Mouse (Mus musculus) mouse trophoblast stem cell (cell line): Measurements from ENCODE around the gene Itgb2.

Experiments used
- in situ Hi-C, 2 experiments: fragments of 300-500 bp; cut with MseI, MboI; formaldehyde crosslinking; loops; 2 replicates in 1 of 2; 3 replicates in 1 of 2; pipeline ENCODE4 v1.15.1; 2025

Itgb2 gene

DNA sequence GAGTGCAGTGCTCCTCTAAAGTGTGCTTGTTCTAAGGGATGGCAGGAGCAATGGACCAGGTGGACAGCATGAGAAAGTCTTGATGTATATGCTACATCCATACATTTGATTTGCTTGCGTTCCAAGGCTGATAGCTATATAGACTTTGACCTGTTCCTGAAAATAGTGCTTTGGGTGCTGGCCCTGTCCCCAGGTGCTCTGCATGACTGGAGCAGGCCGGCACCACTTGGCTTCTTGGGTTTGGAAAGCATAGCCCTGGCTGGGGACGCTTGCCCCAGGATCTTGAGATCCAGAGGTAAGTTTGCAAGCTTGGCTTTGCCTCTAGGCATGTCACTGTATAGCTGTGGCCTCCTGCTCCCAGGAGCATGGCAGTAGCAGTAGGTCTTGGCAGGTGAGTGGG lies 56.6 kb downstream of the Itgb2 start:
- in situ Hi-C loops = no loop called here

- in situ Hi-C loops = no loop called here
Observed at GRCm38 (mm10) chr10:77587091-77587775, 57.2 kb downstream of the Itgb2 start.

GRCm38 (mm10) chr10:77588036-77588435 lies 58.0 kb downstream of the Itgb2 start:
- in situ Hi-C loops = no loop called here

DNA sequence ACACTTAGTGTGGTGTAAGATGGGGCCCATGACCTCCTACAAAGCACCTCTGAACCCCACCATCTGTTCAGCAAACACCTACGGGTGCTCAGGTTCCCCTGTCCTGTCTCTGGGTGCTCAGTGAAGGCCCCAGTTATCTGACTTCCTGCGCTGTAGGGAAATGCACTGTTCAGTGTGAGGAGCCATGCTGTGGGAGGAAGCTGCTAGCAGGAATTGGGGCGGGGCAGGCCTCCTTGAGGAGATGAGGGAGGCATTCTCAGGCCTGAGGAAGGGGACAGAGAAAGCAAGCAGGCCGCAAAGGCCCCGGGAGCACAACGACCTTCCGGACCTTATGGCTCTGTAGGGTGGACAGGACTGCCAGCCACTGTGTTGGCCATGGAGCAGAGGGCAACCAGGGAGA lies 59.1 kb downstream of the Itgb2 start:
- in situ Hi-C loops = no loop called here

DNA sequence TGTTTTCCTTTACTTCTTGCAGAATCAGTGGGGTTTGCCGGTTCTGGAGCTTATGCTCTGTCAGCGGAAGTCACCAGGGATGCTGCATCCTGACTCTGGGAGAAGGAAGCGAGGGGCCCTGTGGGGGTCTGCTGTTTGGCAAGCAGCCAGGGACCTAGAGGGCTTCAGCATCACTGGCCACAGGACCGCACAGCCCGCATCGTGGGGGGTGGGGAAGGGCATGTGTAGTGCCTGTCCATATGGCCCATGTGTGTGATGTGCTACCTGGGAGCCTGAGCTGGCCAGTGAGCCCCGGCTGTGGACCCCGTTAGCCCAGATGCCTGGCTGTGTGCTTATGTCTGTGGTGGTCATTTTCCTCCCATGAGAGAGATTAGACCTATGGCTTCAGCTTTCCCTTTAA lies 59.7 kb downstream of the Itgb2 start:
- in situ Hi-C loops = no loop called here

GRCm38 (mm10) chr10:77590812-77591211 lies 60.8 kb downstream of the Itgb2 start:
- in situ Hi-C loops = no loop called here

- in situ Hi-C loops = no loop called here
Observed at GRCm38 (mm10) chr10:77591546-77591945, 61.5 kb downstream of the Itgb2 start.

DNA sequence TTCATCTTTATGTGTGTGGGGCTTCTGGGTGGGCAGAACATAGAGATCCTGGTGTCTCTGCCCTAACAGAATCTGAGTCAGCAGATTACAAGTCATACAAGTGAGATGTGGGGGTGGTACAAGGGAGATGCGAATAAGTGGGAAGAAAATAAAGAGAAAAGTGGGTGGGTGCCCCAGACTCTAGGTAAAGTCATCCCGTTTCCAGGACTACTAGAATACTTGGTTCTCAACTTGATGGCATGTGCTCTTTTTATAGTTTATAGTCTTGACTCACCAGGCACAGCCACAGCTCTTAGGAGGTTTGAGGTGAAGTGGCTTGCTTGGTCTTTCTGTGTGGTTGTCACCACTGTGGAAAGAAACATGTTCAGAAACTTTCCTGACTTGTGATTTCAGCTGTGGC lies 66.0 kb downstream of the Itgb2 start:
- in situ Hi-C loops = no loop called here

DNA sequence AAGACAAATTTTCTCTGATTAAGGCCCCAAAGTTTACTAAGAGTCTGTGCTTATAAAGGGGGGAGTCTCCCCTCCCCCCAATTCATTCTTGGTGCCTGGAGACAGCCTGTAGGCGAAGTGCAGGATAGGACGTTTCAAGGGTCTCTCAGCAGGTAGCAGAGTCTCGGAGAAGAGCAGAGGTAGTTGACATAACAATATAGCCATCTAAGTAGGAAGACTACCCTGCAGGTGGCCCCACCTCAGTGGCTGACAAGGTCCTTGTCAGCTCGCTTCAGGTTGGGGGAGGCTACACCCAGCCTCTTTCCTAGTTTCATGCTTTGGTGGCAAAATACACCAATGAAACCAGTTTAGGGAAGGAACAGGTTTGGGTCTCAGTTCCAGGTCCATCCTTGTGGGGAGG lies 73.0 kb downstream of the Itgb2 start:
- in situ Hi-C loops = no loop called here

DNA sequence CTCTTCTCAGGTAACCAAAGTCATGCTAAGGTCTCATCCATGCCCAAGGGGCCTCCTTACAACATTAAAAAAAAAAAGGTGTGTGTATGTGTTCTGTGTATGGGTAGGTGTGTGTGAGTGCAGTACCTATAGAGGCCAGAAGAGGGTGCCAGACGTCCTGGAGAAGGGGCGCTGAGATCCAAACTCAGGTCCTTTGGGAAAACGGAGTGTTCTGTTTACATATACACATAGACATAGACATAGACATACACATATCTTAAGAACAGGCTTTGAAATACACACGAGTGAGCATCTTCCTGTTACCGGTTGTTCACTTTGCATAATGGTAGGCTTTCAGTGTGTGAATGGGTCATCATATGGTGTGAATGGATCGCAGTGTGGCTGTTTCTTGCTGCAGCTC lies 74.1 kb downstream of the Itgb2 start:
- in situ Hi-C loops = no loop called here

DNA sequence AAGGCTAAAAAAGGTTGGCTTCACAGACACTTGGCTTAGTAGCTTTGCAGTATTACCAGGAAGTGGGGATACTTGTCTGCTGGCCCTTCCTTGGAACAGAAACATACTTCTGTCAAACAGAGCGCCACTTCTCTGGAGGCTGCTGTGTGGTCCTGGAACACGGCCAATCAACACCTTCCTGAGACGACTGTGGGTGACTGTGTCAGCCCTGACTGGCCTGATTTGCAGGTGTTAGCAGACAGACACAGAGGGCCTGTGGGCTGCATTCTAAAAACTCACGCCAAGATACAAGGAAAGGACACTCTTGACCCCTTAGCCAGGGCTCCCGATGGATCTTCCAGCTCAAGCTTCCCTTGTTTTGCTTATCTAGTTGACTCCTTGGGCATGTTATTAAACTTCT lies 74.9 kb downstream of the Itgb2 start:
- in situ Hi-C loops = no loop called here

GRCm38 (mm10) chr10:77605368-77605767 lies 75.3 kb downstream of the Itgb2 start:
- in situ Hi-C loops = no loop called here

GRCm38 (mm10) chr10:77605908-77606826 lies 76.1 kb downstream of the Itgb2 start, which contains the start of the genes Sumo3 and Gm49325:
TSS of gene Sumo3 (plus strand) at chr10:77606097.
TSS of gene Gm49325 (plus strand) at chr10:77606197.
- in situ Hi-C loops = no loop called here

DNA sequence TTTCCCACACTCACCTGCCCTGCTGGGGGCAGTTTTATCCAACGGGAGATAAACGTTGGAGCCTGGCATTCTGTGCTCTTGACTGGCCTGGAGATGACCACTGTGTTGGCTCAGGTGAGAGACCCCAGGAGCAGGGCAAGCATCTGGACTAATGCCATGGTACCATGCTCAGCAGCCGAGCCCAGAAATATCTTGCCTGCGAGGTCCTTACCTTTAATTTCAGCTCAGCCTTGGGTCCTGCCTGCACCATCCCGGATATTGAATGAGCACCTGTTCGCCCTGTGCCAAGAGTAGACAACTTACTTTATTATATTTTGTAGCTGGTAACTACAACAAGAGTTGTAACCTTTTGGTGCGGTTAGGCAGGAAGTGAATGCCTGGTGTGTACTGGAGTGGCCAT lies 76.8 kb downstream of the Itgb2 start:
- in situ Hi-C loops = no loop called here

DNA sequence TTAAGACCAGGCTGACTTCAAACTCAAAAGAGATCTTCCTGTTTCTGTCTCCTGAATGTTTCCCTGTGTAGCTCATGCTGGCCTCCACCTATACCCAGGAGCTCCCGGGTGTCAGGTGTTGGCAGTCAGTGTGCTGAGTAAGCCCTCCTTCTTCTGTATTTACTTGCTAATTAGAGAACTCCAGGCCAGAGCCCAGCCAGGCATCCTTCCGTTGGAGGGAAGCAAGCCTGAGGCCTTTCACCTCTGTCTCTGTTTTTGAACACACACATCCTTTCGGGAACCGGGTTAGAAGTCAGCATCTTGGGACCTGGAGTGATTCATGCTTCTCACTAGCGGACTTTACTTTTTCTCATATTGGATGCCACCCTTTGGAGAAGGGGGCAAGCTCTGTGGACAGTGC lies 77.4 kb downstream of the Itgb2 start:
- in situ Hi-C loops = no loop called here

GRCm38 (mm10) chr10:77608589-77608988 lies 78.5 kb downstream of the Itgb2 start:
- in situ Hi-C loops = no loop called here

DNA sequence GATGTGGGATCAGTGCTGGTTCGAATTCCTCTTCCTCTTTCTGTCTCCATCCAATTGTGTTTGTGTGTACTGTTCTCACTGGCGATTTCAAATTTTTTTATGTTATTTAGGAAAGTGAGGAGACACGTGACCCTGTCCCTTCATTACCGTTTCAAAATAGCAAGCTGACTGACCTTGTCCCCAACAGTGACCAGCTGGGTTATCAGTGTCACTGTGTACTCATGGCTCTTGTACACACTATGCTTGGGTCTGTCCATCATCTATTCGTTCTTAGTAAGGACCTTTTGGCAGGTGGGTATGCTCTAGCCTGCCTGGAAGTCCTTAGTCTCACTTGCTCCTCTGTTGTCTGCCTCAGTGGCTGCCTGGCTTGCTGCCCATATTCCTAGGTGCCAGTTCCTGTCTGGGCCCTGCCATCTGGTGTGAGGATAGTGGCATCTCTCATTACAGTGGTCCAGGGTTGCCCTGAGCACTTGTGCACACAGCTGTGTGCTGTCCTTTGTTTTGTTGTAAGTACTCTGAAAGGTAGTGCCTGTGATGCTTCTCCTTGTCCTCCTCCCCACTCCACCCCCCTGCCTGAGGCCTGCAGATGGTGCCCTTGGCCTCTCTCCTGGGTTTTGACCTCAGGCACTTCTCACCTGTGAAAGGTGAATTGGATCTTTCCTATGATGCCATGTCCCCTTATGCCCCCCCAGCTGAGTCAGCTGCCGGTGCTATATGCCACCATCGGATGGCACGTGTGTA lies 80.3 kb downstream of the Itgb2 start:
- in situ Hi-C loops = no loop called here

- in situ Hi-C loops = no loop called here
Observed at GRCm38 (mm10) chr10:77613409-77613808, 83.4 kb downstream of the Itgb2 start.
